Mouse (Mus musculus) heart, embryonic 15.5 days (tissue): Measurements from ENCODE around the gene P2rx5. TPM values are rescaled to one million over a fixed set of nuclear protein-coding genes. Genes with fewer than 3 reads are reported as not detected.

Experiments
- ATAC-seq: fragments of 200-750 bp; cut with Nextera tagmentation; replicated peaks from 2 replicates; pipeline ENCODE4 v1.8.0; 2017; ENCODE audit warnings: low read depth, moderate TSS enrichment; ENCODE audit not compliant: insufficient number of reproducible peaks, insufficient read depth, low FRiP score
- H3K27ac ChIP-seq: fragments of 300-500 bp; sonication (generic); 2 replicates; pipeline ENCODE4 v1.5.1; 2015; ENCODE audit warnings: mild to moderate bottlenecking, inconsistent platforms
- H3K27me3 ChIP-seq: fragments of 300-500 bp; sonication (generic); 2 replicates; pipeline ENCODE4 v1.6.1; 2015; ENCODE audit warnings: inconsistent platforms
- H3K36me3 ChIP-seq: fragments of 300-500 bp; sonication (generic); 2 replicates; pipeline ENCODE4 v1.6.1; 2015; ENCODE audit warnings: mild to moderate bottlenecking, inconsistent platforms
- H3K4me1 ChIP-seq: fragments of 300-500 bp; sonication (generic); replicated peaks from 2 replicates; pipeline ENCODE4 v1.6.1; 2015; ENCODE audit warnings: inconsistent platforms
- H3K4me2 ChIP-seq: fragments of 300-500 bp; sonication (generic); 2 replicates; pipeline ENCODE4 v1.6.1; 2015; ENCODE audit warnings: inconsistent platforms, mild to moderate bottlenecking, moderate library complexity
- H3K4me3 ChIP-seq: fragments of 300-500 bp; sonication (generic); 2 replicates; pipeline ENCODE4 v1.5.1; 2015; ENCODE audit warnings: mild to moderate bottlenecking, inconsistent platforms
- H3K9ac ChIP-seq: fragments of 300-500 bp; sonication (generic); 2 replicates; pipeline ENCODE4 v1.6.1; 2015; ENCODE audit warnings: mild to moderate bottlenecking, inconsistent platforms
- H3K9me3 ChIP-seq: fragments of 300-500 bp; sonication (generic); replicated peaks from 2 replicates; pipeline ENCODE4 v1.6.1; 2016; ENCODE audit warnings: inconsistent platforms
- WGBS: fragments of 180-500 bp; shearing (Covaris S2); methylation state at CpG from one replicate; pipeline ENCODE4 v1.1.7; 2015; ENCODE audit warnings: mixed read lengths; 5-methylcytosine and 5-hydroxymethylcytosine counted together
- polyA plus RNA-seq: library from polyadenylated mRNA; unstranded; fragments of >200 nt; fragmentation: Nextera tagmentation; extraction: Ambion mirVana; gene quantifications from 2 replicates; pipeline ENCODE4 v1.2.1, GENCODE M21; 2015

Gene P2rx5
- polyA plus RNA-seq, 1 experiment from 2014 or later = 2.0 TPM

- no peak for ATAC-seq
- H3K4me1 ChIP-seq = no peaks in the 10 kb centered on the region
- 51% methylated on average over 11 of the region's 11 CpGs for WGBS
- H3K9ac ChIP-seq = no peak overlapping the region
- no peak overlapping the region for H3K4me3 ChIP-seq
- H3K27ac ChIP-seq = no peak overlapping the region
- H3K9me3 ChIP-seq = no peaks in the 10 kb centered on the region
- no peaks in the 10 kb centered on the region for H3K36me3 ChIP-seq
- H3K27me3 ChIP-seq = no peaks in the 10 kb centered on the region
- no peak overlapping the region for H3K4me2 ChIP-seq
These were observed 13.9 kb upstream of the P2rx5 start for GRCm38 (mm10) chr11:73146026-73146974.

GRCm38 (mm10) chr11:73146975-73147365 lies 13.3 kb upstream of the P2rx5 start:
- Histone ChIP-seq H3K36me3 (no peaks in the 10 kb centered on the region), H3K4me2 (no peak overlapping the region), H3K9ac (no peak overlapping the region), H3K4me3 (no peak overlapping the region), H3K9me3 (no peaks in the 10 kb centered on the region), H3K4me1 (no peaks in the 10 kb centered on the region), H3K27ac (no peak overlapping the region), H3K27me3 (no peaks in the 10 kb centered on the region)
- ATAC-seq = no peak
- WGBS = 51% methylated on average over 7 of the region's 7 CpGs

GRCm38 (mm10) chr11:73148209-73148608 lies 12.0 kb upstream of the P2rx5 start:
- ATAC-seq = no peak
- Histone ChIP-seq H3K9ac (no peak overlapping the region), H3K4me2 (no peak overlapping the region), H3K4me1 (no peaks in the 10 kb centered on the region), H3K27me3 (no peaks in the 10 kb centered on the region), H3K27ac (no peak overlapping the region), H3K36me3 (no peaks in the 10 kb centered on the region), H3K4me3 (no peak overlapping the region), H3K9me3 (no peaks in the 10 kb centered on the region)
- 78% methylated on average over 9 of the region's 9 CpGs for WGBS

GRCm38 (mm10) chr11:73155071-73155470 lies 5.2 kb upstream of the P2rx5 start:
- Histone ChIP-seq H3K4me1 (peaks cover 3% of the 10 kb centered on the region), H3K4me2 (no peak overlapping the region), H3K27me3 (peaks cover 22% of the 10 kb centered on the region; the same call in 1 of the 2 replicates), H3K4me3 (no peak overlapping the region), H3K9me3 (no peaks in the 10 kb centered on the region), H3K27ac (no peak overlapping the region), H3K9ac (no peak overlapping the region), H3K36me3 (no peaks in the 10 kb centered on the region)
- WGBS = 62% methylated on average over 6 of the region's 6 CpGs
- no peak for ATAC-seq

- Histone ChIP-seq H3K27me3 (peaks cover 24% of the 10 kb centered on the region; the same call in 1 of the 2 replicates), H3K9ac (peak overlapping the region; percentile 71), H3K36me3 (no peaks in the 10 kb centered on the region), H3K9me3 (no peaks in the 10 kb centered on the region), H3K4me3 (peak overlapping the region; percentile 58), H3K27ac (peak overlapping the region; percentile 63), H3K4me2 (peak overlapping the region; percentile 92), H3K4me1 (peaks cover 14% of the 10 kb centered on the region)
- ATAC-seq = peak; percentile 74
- WGBS = 7% methylated on average over 6 of the region's 6 CpGs
These were observed 585 bp downstream of the P2rx5 start for GRCm38 (mm10) chr11:73160811-73161200.

- H3K36me3 ChIP-seq = no peaks in the 10 kb centered on the region
- H3K4me3 ChIP-seq = no peak overlapping the region
- H3K27ac ChIP-seq = peak overlapping the region; percentile 63
- 80% methylated on average over 4 of the region's 4 CpGs for WGBS
- H3K9ac ChIP-seq = no peak overlapping the region
- peaks cover 22% of the 10 kb centered on the region; the same call in 1 of the 2 replicates for H3K27me3 ChIP-seq
- no peaks in the 10 kb centered on the region for H3K9me3 ChIP-seq
- ATAC-seq = no peak
- peaks cover 14% of the 10 kb centered on the region for H3K4me1 ChIP-seq
- peak overlapping the region; percentile 92 for H3K4me2 ChIP-seq
These were observed 1.4 kb downstream of the P2rx5 start for GRCm38 (mm10) chr11:73161616-73162015.

GRCm38 (mm10) chr11:73162284-73162683 lies 2.1 kb downstream of the P2rx5 start:
- no peak for ATAC-seq
- H3K36me3 ChIP-seq = no peaks in the 10 kb centered on the region
- 66% methylated on average over 5 of the region's 5 CpGs for WGBS

GRCm38 (mm10) chr11:73168071-73168470 lies 7.8 kb downstream of the P2rx5 start:
- Histone ChIP-seq H3K36me3 (peaks cover under 1% of the 10 kb centered on the region; the same call in 1 of the 2 replicates), H3K4me3 (no peak overlapping the region), H3K27me3 (no peaks in the 10 kb centered on the region), H3K4me2 (no peak overlapping the region), H3K27ac (no peak overlapping the region), H3K4me1 (peaks cover 16% of the 10 kb centered on the region), H3K9ac (no peak overlapping the region), H3K9me3 (no peaks in the 10 kb centered on the region)
- no peak for ATAC-seq
- WGBS = 82% methylated on average over 8 of the region's 8 CpGs

More at GRCm38 (mm10) chr11:73162284-73162683, 2.1 kb downstream of the P2rx5 start:
- Histone ChIP-seq H3K9me3 (no peaks in the 10 kb centered on the region), H3K4me2 (no peak overlapping the region), H3K27ac (no peak overlapping the region), H3K27me3 (peaks cover 18% of the 10 kb centered on the region; the same call in 1 of the 2 replicates), H3K9ac (no peak overlapping the region), H3K4me1 (peaks cover 14% of the 10 kb centered on the region), H3K4me3 (no peak overlapping the region)

- H3K36me3 ChIP-seq = peaks cover 3% of the 10 kb centered on the region; the same call in 1 of the 2 replicates
- peaks cover 16% of the 10 kb centered on the region for H3K4me1 ChIP-seq
- no peaks in the 10 kb centered on the region for H3K27me3 ChIP-seq
- H3K9me3 ChIP-seq = no peaks in the 10 kb centered on the region
- no peak overlapping the region for H3K4me2 ChIP-seq
- no peak for ATAC-seq
- no peak overlapping the region for H3K27ac ChIP-seq
- 71% methylated on average over 6 of the region's 6 CpGs for WGBS
- H3K9ac ChIP-seq = no peak overlapping the region
- H3K4me3 ChIP-seq = no peak overlapping the region
These were observed 8.4 kb downstream of the P2rx5 start for GRCm38 (mm10) chr11:73168576-73168975.

- no peak overlapping the region for H3K27ac ChIP-seq
- peaks cover 16% of the 10 kb centered on the region for H3K4me1 ChIP-seq
- no peak for ATAC-seq
- H3K4me2 ChIP-seq = no peak overlapping the region
- 42% methylated on average over 4 of the region's 4 CpGs for WGBS
- H3K36me3 ChIP-seq = peaks cover 8% of the 10 kb centered on the region
- no peaks in the 10 kb centered on the region for H3K9me3 ChIP-seq
- no peak overlapping the region for H3K9ac ChIP-seq
- H3K27me3 ChIP-seq = no peaks in the 10 kb centered on the region
- H3K4me3 ChIP-seq = no peak overlapping the region
These were observed 9.0 kb downstream of the P2rx5 start for GRCm38 (mm10) chr11:73169231-73169630.

- peaks cover 13% of the 10 kb centered on the region for H3K36me3 ChIP-seq
- H3K27ac ChIP-seq = peak overlapping the region; percentile 5
- no peak overlapping the region for H3K4me2 ChIP-seq
- no peaks in the 10 kb centered on the region for H3K27me3 ChIP-seq
- no peak overlapping the region for H3K4me3 ChIP-seq
- ATAC-seq = no peak
- peaks cover 28% of the 10 kb centered on the region for H3K4me1 ChIP-seq
- no peaks in the 10 kb centered on the region for H3K9me3 ChIP-seq
- 33% methylated on average over 5 of the region's 5 CpGs for WGBS
- 0 out of 2 replicates have a peak overlapping the region, but pooled peaks have one; percentile 18 for H3K9ac ChIP-seq
These were observed 12.0 kb downstream of the P2rx5 start for GRCm38 (mm10) chr11:73172186-73172585.
